Mouse (Mus musculus): ENCODE measurements at regions not wholly inside any gene's neighbourhood (a gene's known extent, or its start where the extent isn't known, plus 50 kb on each side); places are given as distances from the start of the nearest gene placed in this dataset.

- WGBS: 66% methylated on average over 4 of the region's 4 CpGs
- no peak for TF ChIP-seq CTCF (IDR thresholded peaks at IDR 0.05; ENCODE audit: low read depth)
Observed at GRCm38 (mm10) chr11:111197422-111197821, 131.5 kb downstream of the Kcnj2 start.

GRCm38 (mm10) chr11:111200512-111200911 lies 134.5 kb downstream of the Kcnj2 start:
- no peak for TF ChIP-seq CTCF (IDR thresholded peaks at IDR 0.05; ENCODE audit: low read depth)
- no peak overlapping the region for H3K9ac ChIP-seq
- H3K9me3 ChIP-seq (ENCODE audit: low read depth, low read length): no peaks in the 10 kb centered on the region
- H3K4me1 ChIP-seq (ENCODE audit: insufficient read depth): no peaks in the 10 kb centered on the region
- no peak overlapping the region for H3K4me2 ChIP-seq
- DNase-seq: no peak
- 63% methylated on average over 2 of the region's 2 CpGs for WGBS
- no peaks in the 10 kb centered on the region for H3K27me3 ChIP-seq (ENCODE audit: insufficient read depth, low read length)
- no peak for ATAC-seq (ENCODE audit: insufficient read depth)
- no peak overlapping the region for H3K4me3 ChIP-seq (ENCODE audit: low read depth, low read length)
- no peak overlapping the region for H3K27ac ChIP-seq (ENCODE audit: low read depth)
- no peaks in the 10 kb centered on the region for H3K36me3 ChIP-seq (ENCODE audit: insufficient read depth)

More at GRCm38 (mm10) chr11:111197422-111197821, 131.5 kb downstream of the Kcnj2 start:
- ATAC-seq (ENCODE audit: insufficient read depth): no peak
- H3K27ac ChIP-seq (ENCODE audit: low read depth): no peak overlapping the region
- H3K4me2 ChIP-seq: no peak overlapping the region
- no peak overlapping the region for H3K9ac ChIP-seq
- no peaks in the 10 kb centered on the region for H3K36me3 ChIP-seq (ENCODE audit: insufficient read depth)
- H3K4me1 ChIP-seq (ENCODE audit: insufficient read depth): no peaks in the 10 kb centered on the region
- H3K4me3 ChIP-seq (ENCODE audit: low read depth, low read length): no peak overlapping the region
- no peaks in the 10 kb centered on the region for H3K27me3 ChIP-seq (ENCODE audit: insufficient read depth, low read length)
- H3K9me3 ChIP-seq (ENCODE audit: low read depth, low read length): no peaks in the 10 kb centered on the region
- no peak for DNase-seq

DNA sequence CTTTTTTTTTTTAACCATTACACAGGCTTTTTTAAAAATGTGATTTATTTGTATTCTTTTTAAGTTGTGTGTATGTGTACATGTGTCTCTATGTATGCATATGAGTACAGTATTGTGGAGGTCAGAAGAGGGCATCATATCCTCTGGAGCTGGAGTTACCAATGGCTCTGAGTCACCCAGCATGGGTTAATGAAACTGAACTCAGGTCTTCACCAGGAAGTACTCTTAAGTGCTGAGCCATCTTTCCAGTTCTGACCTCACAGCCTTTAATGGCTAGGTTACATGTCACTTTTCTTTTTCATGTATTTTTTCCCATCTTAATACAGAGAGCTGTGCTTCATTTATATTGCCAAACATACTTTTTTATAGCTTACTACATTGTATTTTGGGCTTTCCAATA lies 136.8 kb downstream of the Kcnj2 start:
- Histone ChIP-seq H3K27me3 (ENCODE audit: insufficient read depth, low read length) (no peaks in the 10 kb centered on the region), H3K4me2 (no peak overlapping the region), H3K9ac (no peak overlapping the region), H3K36me3 (ENCODE audit: insufficient read depth) (no peaks in the 10 kb centered on the region), H3K4me1 (ENCODE audit: insufficient read depth) (no peaks in the 10 kb centered on the region), H3K4me3 (ENCODE audit: low read depth, low read length) (no peak overlapping the region), H3K27ac (ENCODE audit: low read depth) (no peak overlapping the region), H3K9me3 (ENCODE audit: low read depth, low read length) (no peaks in the 10 kb centered on the region)
- TF ChIP-seq CTCF (IDR thresholded peaks at IDR 0.05; ENCODE audit: low read depth): no peak
- ATAC-seq (ENCODE audit: insufficient read depth) (no peak), DNase-seq (no peak)

- no peak for ATAC-seq (ENCODE audit: insufficient read depth)
- H3K4me2 ChIP-seq: no peak overlapping the region
Observed at GRCm38 (mm10) chr11:111210565-111210964, 144.6 kb downstream of the Kcnj2 start.

GRCm38 (mm10) chr11:111212038-111212701 lies 146.2 kb downstream of the Kcnj2 start:
- Histone ChIP-seq H3K4me1 (ENCODE audit: insufficient read depth) (no peaks in the 10 kb centered on the region), H3K4me3 (ENCODE audit: low read depth, low read length) (no peak overlapping the region), H3K9me3 (ENCODE audit: low read depth, low read length) (no peaks in the 10 kb centered on the region), H3K27me3 (ENCODE audit: insufficient read depth, low read length) (no peaks in the 10 kb centered on the region), H3K36me3 (ENCODE audit: insufficient read depth) (no peaks in the 10 kb centered on the region), H3K9ac (no peak overlapping the region), H3K27ac (ENCODE audit: low read depth) (no peak overlapping the region; the same call in 1 of the 2 replicates), H3K4me2 (no peak overlapping the region)
- DNase-seq (peak; percentile 56), ATAC-seq (ENCODE audit: insufficient read depth) (peak; percentile 76; the same call in 1 of the 2 replicates)
- WGBS: 49% methylated on average over 5 of the region's 5 CpGs
- TF ChIP-seq CTCF (IDR thresholded peaks at IDR 0.05; ENCODE audit: low read depth): no peak

More at GRCm38 (mm10) chr11:111210565-111210964, 144.6 kb downstream of the Kcnj2 start:
- Histone ChIP-seq H3K36me3 (ENCODE audit: insufficient read depth) (no peaks in the 10 kb centered on the region), H3K9me3 (ENCODE audit: low read depth, low read length) (no peaks in the 10 kb centered on the region), H3K27ac (ENCODE audit: low read depth) (no peak overlapping the region), H3K4me1 (ENCODE audit: insufficient read depth) (no peaks in the 10 kb centered on the region), H3K4me3 (ENCODE audit: low read depth, low read length) (no peak overlapping the region), H3K9ac (no peak overlapping the region), H3K27me3 (ENCODE audit: insufficient read depth, low read length) (no peaks in the 10 kb centered on the region)
- no peak for DNase-seq
- TF ChIP-seq CTCF (IDR thresholded peaks at IDR 0.05; ENCODE audit: low read depth): no peak

- no peaks in the 10 kb centered on the region for H3K9me3 ChIP-seq (ENCODE audit: low read depth, low read length)
- no peak overlapping the region for H3K9ac ChIP-seq
- DNase-seq: no peak
- no peaks in the 10 kb centered on the region for H3K36me3 ChIP-seq (ENCODE audit: insufficient read depth)
- no peak overlapping the region for H3K4me2 ChIP-seq
- H3K4me3 ChIP-seq (ENCODE audit: low read depth, low read length): no peak overlapping the region
- 19% methylated on average over 5 of the region's 5 CpGs for WGBS
- H3K4me1 ChIP-seq (ENCODE audit: insufficient read depth): no peaks in the 10 kb centered on the region
- TF ChIP-seq CTCF (IDR thresholded peaks at IDR 0.05; ENCODE audit: low read depth): no peak
- H3K27ac ChIP-seq (ENCODE audit: low read depth): no peak overlapping the region
- no peaks in the 10 kb centered on the region for H3K27me3 ChIP-seq (ENCODE audit: insufficient read depth, low read length)
- ATAC-seq (ENCODE audit: insufficient read depth): no peak
Observed at GRCm38 (mm10) chr11:111212702-111213328, 146.9 kb downstream of the Kcnj2 start.

GRCm38 (mm10) chr11:111215006-111215405 lies 149.0 kb downstream of the Kcnj2 start:
- 52% methylated on average over 5 of the region's 5 CpGs for WGBS
- Histone ChIP-seq H3K9ac (no peak overlapping the region), H3K4me1 (ENCODE audit: insufficient read depth) (no peaks in the 10 kb centered on the region), H3K27me3 (ENCODE audit: insufficient read depth, low read length) (no peaks in the 10 kb centered on the region), H3K4me2 (no peak overlapping the region), H3K4me3 (ENCODE audit: low read depth, low read length) (no peak overlapping the region), H3K9me3 (ENCODE audit: low read depth, low read length) (no peaks in the 10 kb centered on the region), H3K36me3 (ENCODE audit: insufficient read depth) (no peaks in the 10 kb centered on the region), H3K27ac (ENCODE audit: low read depth) (no peak overlapping the region)
- ATAC-seq (ENCODE audit: insufficient read depth): no peak
- DNase-seq: no peak
- TF ChIP-seq CTCF (IDR thresholded peaks at IDR 0.05; ENCODE audit: low read depth): no peak

Measured in lung, embryonic 14.5 days (tissue).